Mouse (Mus musculus) heart, postnatal 0 days (tissue): ENCODE measurements around the gene D3Ertd254e.

Experiments
- CTCF ChIP-seq: IDR thresholded peaks from 2 replicates; pipeline ENCODE4 v1.5.1; 2016; ENCODE audit warnings: antibody characterized with exemption, control low read depth, low read depth
- EP300 ChIP-seq: IDR thresholded peaks from 2 replicates; pipeline ENCODE4 v1.6.1; 2016; ENCODE audit warnings: antibody characterized with exemption, low read depth

DNA sequence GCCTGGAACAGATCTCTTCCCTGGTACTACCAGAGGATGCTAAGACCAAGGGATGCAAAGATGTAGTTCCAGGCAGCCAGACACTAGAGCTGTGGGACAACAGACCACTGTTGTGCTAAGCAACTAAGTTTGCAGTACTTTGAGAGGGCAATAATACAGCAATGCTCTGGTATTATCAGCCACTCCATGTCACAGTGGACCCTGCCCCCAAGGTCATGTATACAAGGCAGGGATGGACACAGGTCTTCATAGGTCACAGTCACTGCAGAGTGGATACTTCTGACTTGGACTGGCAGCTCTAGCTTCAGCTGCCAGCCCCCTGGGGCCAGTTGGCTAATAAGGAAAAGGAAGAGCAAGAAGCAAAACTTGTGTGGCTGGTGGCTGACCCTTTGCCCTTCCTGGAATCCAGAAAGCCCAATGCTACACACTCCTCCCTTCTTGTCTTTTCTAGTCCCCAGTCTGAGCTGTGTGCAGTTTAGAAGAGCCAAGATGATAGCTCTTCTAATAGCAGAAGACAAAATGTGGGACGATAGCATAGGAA is 19.9 kb downstream of the D3Ertd254e start:
- TF ChIP-seq EP300 (no peak), CTCF (no peak)
